Mouse (Mus musculus) erythroblast, adult 5-6 weeks (primary cell): Measurements from ENCODE around the gene Pde3a. TPM values are rescaled to one million over a fixed set of nuclear protein-coding genes. Genes with fewer than 3 reads are reported as not detected.

ENCODE experiments used
- ATAC-seq: replicated peaks from 2 replicates; pipeline ENCODE4 v1.8.0; 2016; ENCODE audit warnings: moderate number of reproducible peaks, mild to moderate bottlenecking, moderate TSS enrichment, inconsistent platforms; ENCODE audit not compliant: poor library complexity, low FRiP score, severe bottlenecking
- total RNA-seq, 2 experiments: library from RNA; stranded (forward) in 1 of 2; stranded (reverse) in 1 of 2; fragments of 150-400 nt in 1 of 2; fragments of 200-764, 138-1000 nt in 1 of 2; gene quantifications; 2 replicates each; pipeline versions ENCODE4 v1.2.3 to v1.2.4; 2015 to 2017; ENCODE audit warnings: low replicate concordance in 2 of 2

The Pde3a gene
- total RNA-seq, 2 experiments from 2014 or later: under 0.01 TPM; not detected in 1

DNA sequence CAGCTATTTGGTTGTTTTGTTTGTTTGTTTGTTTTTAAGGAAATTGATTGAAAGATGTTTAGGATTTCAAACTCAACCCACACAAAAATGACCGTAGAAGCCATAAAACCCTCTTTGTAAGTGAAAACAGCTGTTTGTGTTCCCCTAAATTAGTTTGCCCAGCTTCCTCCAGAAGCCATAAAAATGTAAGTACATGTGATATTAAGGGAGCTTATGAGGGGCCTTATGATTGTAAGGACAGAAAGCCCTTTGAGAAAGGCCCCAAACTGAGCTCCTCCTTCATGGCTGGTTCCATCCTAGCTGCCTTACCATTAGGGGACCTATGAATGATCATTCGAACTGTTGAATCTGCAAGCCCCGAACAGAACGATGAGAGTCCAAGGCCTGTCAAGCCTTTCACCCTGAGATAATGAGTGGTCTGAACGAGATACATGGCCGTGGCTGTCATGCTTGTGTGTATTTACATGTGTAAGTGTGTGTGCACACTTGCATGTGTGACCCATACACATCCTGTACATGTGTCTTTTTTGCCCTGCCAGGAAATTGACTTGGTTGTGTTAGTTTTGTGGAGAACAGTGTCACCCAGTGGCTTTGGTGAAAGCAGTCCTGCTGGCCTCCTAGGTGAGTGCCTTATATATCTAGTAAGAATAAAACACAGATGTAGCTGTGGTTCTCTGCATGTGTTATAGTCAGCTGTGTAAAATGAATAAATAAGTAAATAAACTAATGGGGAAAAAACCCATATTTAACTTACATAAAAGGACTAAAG is 8.5 kb downstream of the Pde3a start:
- no peak for ATAC-seq

DNA sequence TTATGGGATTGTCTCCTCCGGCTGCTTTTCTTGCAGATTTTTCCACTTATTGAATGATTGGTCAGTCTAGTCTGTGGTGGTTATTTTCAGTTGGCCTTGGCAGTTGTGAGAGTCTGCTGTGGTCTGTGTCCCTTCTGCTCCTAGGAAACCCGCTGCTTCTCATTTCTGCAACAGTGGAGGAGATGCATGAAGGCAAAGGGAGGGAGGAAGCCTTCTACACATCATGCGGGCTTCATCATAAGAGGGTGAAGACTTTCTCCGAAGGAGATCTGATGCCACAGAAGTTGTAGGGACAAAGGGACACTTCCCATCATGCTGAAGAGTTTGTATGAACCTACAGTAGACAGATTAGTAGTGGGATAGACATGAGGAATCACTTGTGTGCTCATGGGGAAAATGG is 16.2 kb downstream of the Pde3a start:
- no peak for ATAC-seq

DNA sequence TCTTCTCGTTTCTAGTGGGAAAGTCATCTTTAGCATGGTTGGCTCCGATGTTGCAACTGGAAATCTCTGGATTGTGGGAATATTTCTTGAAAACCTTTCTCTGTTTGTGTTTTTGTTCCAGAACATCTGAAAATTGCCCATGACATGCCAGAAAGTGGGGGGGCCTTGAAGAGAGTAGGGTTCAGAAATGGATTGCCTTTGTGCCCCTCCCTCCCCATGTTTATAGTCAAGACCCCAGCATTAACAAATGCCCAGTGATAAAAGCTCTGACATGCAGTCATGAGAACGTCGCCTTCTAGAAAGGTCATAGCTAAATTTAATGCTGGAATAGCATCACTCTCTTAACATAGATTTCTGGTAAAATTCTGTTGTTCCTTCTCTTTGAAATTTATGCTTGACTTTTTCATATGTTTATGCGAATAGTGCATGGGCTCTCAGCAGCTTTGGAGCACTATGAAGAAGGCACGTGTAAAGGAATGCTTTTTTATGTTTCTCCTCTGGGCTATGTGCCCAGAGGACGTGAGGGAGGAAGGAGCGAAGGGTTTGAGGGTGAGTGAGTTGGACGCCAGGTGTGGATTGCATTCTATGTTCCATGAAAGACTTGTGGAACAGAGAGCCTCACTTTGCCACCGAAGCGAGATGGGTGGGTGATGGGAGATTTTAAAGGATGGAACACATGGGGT is 19.0 kb downstream of the Pde3a start:
- no peak for ATAC-seq

DNA sequence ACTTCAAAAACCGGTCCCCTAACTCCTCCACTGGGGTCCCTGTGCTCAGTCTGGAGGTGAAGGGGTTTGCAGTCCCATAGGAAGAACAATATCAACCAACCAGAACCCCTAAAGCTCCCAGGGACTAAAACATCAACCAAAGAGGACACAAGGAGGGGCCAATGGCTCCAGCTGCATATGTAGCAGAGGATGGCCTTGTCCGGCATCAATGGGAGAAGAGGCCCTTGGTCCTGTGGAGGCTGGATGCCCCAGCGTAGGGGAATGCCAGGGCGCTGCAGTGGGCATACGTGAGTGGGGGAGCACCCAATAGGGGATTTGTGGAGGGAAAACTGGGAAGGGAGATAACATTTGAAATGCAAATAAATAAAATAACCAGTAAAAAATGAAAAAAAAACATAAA is 19.8 kb downstream of the Pde3a start:
- no peak for ATAC-seq

DNA sequence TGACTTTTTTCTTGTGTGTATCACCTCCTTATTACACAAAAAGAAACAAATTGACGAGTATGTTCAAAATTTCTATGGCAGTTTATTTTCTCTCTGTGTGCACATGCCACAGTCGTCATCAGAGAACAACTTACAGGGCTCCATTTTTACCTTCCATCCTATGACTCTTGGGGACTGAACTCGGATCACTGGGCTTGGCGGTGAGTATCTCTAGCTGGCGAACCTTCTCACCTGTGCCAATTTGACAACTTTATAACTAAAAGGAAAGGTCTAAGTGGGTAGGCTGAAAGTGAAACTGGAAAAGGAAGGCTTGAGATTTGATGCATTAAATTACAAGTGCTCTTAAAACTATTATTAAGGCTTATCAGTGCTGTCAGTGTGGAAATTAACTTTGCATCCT is 22.1 kb downstream of the Pde3a start:
- ATAC-seq: no peak

DNA sequence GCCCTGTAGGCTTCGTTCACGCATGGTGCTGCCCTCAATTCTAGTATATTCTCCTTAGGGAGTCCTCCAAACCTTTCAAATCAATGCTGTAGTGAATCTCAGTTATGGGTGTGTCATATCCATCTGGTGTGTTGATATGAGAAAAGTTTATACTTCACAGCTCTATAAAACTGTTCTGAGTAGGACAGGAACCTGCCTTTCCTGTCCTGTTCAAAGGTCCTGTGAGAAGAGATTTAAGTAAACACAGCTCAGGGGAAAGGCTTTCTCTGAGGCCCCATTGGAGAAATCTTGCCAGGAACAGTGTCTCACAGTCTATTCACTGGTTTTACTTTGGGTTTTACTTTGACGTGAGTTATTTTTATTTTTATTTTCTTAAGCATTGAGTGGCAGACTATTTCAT is 22.5 kb downstream of the Pde3a start:
- no peak for ATAC-seq

DNA sequence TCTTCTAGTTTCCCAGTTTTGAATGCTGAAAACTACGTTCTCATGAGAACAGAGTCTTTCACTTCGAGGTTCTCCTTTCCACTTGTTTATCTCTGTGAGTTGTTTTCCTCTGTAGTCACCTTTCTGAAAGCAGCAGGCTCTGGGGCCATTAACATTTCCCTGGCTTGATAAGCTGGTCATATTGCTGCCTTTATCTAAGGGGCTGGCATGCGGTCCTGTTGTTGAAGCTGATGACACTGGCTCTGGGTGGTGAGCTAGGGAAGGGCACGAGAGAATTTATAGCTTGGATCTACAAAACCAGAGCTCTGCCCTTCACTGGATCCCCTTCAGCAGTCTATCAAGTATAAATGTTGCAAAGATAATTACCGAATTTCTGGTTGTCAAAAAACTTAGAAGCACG is 24.6 kb downstream of the Pde3a start:
- no peak for ATAC-seq

DNA sequence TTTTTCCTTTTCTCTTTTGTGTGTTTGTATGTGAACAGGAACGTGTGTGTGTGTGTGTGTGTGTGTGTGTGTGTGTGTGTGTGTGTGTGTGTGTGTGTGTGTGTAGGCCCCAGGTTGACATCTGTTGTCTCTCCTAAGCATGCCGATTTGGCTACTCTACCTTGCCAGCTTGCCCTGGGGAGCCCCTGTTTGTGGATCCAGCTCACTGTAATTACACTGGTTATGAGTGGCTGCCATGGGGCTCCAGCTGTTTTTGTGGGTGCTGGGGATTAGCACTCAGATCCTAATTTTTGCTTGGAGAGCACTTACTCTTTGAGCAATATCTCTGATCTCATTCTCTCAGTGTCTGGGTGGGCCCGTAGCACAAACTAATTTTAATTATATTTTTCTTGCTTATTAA is 32.6 kb downstream of the Pde3a start:
- ATAC-seq: no peak

DNA sequence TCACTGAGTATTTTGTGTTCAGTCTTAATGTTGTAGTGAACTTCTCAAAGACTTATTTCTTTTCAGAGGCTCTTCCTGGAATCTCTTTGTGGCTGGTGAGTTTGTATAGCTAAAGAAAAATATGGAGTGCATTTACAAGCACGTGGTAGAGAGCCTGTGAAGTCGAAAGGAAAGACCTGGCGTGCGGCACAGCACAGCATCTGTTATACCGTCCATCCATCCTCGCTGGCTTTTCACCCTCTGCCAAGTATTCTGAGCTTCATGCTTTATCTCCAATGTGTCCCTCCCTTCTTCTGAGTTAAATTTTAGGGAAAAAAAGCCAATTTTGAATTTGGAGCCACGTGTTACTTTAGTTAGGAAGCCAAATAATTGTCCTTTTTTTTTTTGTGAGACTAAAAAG is 33.7 kb downstream of the Pde3a start:
- ATAC-seq: no peak

DNA sequence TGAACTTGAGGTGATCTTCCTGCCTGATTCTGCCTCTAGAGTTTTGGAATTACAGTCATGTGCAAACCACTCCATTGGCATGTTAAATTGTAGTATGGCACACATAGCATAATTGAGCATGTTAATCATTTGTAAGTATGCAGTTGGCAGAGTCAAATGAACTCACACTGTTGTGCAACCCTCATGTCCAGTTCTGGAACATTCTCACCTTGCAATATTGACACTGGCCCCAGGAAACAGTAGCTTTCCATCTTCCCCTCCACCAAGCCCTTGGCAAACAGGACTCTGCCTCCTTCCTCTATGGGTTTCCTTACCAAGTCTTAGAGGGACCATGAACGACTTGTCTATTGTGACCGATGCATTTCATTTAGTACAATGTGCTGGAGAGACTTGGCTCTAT is 42.1 kb downstream of the Pde3a start:
- ATAC-seq: no peak

DNA sequence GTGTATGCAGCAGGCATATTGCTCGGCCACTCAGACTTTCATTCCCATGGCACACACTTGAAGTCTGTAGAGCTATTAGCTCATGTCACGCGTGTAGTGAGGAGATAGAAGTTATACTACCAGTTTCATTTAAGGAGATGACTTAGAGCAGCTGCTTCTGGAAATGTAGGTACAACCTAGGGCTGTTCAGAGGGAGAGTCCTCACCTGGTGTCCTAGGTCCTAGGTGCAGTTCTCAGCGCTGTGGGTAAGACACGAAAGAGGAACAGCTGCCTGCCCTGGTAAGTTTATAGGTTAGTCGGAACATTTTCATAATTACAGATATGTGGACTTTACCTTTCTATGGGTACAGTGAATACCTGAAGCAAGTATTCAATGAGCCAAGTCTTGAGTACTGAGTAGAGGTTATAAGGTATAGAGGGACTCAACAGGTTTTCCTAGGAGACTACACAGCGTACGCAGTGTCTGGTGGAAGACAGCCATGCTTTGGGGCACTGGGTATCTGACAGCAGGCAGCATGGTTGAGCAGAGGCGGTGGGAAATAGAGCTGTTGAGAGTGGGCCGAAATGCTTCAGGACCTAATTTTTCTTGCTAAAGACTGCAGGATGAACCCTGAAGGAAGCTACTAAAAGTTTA is 43.9 kb downstream of the Pde3a start:
- ATAC-seq: no peak

DNA sequence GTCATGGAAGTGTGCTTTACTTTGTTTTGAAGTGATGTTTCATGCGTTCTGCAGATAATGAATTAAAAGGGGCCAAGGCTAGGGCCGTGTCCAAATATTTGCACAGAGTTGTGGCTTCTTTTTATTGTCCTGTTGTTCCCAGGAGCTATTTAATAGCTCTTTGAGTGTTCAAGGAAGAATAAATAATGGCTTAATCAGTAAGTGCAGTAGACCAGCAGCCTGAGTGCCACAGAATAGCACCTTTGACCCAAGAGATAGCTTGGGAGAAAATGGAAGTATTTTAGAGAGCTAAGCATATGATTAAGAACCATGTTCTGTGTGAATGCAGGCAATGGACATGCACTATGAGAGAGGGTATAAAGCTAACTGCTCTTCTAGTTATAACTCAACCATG is 44.4 kb downstream of the Pde3a start:
- ATAC-seq: no peak

DNA sequence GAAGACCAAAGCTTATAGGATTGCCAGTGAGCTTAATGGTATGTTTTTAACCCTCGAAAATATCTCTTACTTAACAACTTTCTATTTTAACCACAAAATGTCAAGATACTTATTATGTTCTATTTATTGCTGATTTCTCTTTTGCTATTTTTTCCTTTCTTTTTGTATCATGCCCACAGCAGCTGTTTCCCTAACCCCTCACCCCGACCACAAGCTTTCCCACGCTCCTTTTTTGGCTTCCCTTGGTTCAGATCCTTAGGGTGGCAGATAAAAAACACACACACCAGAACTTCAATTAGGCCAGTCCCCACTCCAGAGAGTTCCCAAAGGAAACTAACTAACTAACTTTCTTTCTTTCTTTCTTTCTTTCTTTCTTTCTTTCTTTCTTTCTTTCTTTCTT is 46.2 kb downstream of the Pde3a start:
- ATAC-seq: no peak

DNA sequence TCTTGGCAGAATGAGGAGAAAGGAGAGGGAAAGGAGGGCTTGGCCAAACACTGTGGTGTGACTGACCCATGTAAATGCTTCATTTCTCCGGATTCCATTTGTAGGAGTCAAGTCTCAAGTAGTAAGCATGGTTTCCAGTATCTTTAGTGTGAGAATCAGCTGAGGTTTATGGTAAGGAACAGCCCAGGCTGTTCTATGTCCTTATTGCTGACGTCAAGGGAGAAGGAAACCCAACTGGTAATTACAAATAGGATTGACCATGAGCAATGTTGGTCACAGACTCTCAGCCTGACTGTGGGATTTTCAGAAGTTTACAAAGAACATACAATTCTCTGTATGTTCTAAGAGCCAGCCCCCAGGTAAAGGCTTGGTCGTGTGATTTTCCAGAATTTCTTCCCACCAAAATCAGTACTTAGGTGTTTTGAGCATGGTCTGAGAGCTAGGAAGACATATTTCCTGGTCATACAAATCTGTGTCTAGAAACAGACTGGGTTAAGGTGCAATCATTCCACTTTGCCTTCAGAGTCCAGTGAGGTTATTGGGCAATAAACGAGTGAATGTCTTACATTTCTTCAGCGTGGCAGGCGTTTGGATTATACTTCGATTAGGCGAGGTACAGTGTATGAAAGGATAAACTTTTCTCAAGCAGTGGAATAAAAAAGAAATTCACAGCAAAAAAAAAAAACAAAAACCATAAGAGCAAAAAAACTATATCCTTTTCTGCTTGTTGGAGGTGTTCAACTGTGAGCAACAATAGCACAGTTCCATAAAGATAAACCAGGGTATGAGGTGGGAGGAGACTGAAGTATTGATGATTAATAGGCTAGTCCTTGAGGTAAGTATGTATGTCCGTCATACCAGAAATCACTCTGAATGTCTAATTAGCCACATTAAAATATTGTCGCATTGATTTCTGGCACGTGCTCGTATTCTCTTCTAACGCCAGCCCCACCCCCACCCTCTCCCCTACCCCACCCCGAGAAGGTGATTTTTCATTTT is 53.0 kb downstream of the Pde3a start:
- no peak for ATAC-seq

DNA sequence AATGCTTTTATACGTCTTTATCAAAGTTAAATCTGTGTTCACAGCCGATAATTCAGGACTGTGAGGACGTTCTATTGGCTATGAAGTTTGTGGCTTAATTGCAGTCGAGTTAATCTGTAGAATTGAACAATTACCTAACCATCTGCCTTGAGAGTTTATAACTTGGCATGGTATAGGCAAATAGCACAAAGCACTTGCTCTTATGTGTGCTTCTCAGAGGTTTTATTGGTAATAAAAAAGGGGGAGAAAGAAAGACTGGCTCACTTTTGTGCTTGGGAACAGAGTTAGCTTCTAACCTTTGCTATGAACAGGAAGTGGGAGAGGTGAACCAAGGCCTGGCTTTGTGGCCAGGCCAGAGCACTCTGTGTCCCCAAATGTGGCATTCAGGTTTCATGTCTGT is 53.8 kb downstream of the Pde3a start:
- no peak for ATAC-seq

DNA sequence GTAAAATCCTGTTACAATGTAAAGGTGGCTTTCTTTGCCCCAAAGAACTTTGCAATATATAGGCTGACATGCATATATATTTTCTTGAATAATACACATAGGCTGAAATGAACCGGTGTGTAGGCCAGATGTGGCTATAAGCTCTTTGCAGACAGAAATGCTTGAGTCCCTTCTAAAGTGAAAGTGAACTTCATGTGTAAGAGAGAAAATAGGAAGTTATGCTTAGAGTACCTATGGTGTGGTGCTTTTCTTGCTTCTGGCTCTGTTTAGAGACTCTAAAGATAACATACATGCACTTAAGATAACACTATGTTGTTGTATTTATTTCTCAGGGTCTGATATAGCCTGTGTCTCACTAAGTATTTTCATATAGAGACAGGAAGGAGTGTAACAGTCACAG is 58.3 kb downstream of the Pde3a start:
- no peak for ATAC-seq

DNA sequence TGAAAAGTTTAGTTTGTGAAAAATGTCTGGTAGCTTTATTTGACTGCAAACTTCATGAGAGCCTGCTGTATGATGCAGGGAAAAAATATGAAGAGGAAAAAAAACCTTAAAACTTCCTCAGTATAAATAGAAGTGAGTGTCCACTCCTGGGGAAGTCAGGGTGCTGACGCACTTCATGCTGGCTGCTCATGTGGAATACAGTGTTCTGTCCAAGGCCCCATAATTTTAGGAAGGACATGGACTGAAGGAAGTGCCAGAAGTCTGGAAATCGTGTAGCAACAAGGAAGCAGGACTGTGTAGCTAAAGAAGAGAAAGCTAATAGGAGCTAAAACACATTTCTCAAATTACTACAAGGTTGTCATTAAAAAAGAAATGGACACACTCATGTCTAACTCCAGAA is 59.4 kb downstream of the Pde3a start:
- no peak for ATAC-seq

DNA sequence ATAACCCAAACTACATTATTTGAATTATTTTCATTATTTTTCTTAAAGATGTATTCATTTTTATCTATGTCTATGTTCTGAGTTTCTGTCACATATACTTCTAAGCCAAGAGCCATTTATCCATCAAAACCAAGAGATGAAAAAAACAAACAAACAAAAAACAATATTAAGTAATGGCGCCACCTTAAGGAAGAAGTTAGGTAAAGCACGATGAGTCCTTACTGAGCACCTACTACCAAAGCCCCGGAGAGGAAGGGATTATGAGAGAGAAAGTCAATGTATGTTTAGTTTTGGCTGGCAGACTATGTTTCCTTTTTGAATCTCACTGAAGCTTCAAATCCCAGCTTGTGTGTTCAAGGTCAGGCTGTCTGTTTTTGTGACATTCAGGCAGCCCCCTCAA is 60.8 kb downstream of the Pde3a start:
- no peak for ATAC-seq

DNA sequence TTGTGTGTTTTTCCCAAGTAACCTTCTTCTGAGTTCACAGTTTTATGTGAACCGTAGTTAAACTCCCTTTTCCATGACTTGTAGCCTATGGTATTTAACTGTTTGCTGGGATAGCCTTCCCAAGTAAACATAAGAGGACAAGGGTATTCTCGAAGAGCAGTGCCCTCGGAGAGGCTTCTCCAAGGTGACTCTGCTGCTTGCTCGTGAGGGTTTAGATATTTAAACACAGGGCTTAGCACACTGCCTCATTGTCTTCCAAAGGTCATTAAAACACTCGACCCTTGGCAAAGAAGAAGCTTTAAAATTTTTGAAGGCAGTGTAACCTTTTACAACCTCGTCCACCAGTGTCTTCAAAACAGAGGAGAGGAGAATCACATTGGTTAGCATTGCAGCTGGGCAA is 61.3 kb downstream of the Pde3a start:
- no peak for ATAC-seq

DNA sequence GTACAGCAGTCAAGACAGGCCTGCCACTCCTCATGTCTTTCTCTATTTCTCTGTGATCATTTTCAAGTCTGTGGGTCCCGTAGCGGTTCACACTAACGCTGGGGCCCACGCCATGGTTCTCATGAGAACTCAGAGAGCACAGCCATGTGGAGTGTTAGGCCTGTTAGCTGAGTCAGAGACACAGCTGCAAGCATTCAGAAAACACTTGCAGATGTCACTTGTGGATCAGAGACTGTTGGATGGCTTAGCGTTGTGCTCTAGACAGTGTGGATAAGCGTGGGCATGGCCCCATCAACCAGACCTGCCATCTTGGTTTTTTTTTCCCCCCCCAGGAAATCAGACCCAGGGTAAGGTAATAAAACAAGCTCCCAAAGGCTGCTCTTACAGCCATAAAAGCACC is 62.5 kb downstream of the Pde3a start:
- ATAC-seq: no peak
